Mouse (Mus musculus): ENCODE results near the gene Treml2.

Gene Treml2

GRCm38 (mm10) chr17:48299203-48299602, at the start of gene Treml2:
Gene Treml2, plus strand, starts transcription at chr17:48299498.
- DNase-seq = no peak

GRCm38 (mm10) chr17:48249501-48249900, 49.8 kb upstream of the Treml2 start:
- DNase-seq = no peak

- no peak for DNase-seq
Observed at GRCm38 (mm10) chr17:48250631-48251030, 48.7 kb upstream of the Treml2 start.

GRCm38 (mm10) chr17:48256575-48256974, 42.7 kb upstream of the Treml2 start:
- no peak for DNase-seq

- DNase-seq = no peak
Observed at GRCm38 (mm10) chr17:48261868-48262267, 37.4 kb upstream of the Treml2 start.

- DNase-seq = no peak
Observed at GRCm38 (mm10) chr17:48263741-48264362, 35.4 kb upstream of the Treml2 start, which contains the start of gene Treml4. Gene Treml4, plus strand, starts transcription at chr17:48264295.

- no peak for DNase-seq
Observed at GRCm38 (mm10) chr17:48264662-48265061, 34.6 kb upstream of the Treml2 start.

- DNase-seq = no peak
Observed at GRCm38 (mm10) chr17:48266138-48266537, 33.2 kb upstream of the Treml2 start.

GRCm38 (mm10) chr17:48266610-48267304, 32.5 kb upstream of the Treml2 start:
- no peak for DNase-seq

GRCm38 (mm10) chr17:48267591-48267990, 31.7 kb upstream of the Treml2 start:
- no peak for DNase-seq

- no peak for DNase-seq
Observed at GRCm38 (mm10) chr17:48268276-48268675, 31.0 kb upstream of the Treml2 start.

- no peak for DNase-seq
Observed at GRCm38 (mm10) chr17:48269833-48270232, 29.5 kb upstream of the Treml2 start.

- DNase-seq = no peak
Observed at GRCm38 (mm10) chr17:48272158-48272557, 27.1 kb upstream of the Treml2 start.

GRCm38 (mm10) chr17:48272598-48272997, 26.7 kb upstream of the Treml2 start:
- DNase-seq = no peak

GRCm38 (mm10) chr17:48274098-48274497, 25.2 kb upstream of the Treml2 start:
- DNase-seq = no peak

- peak; percentile 85 for DNase-seq
Observed at GRCm38 (mm10) chr17:48274885-48275284, 24.4 kb upstream of the Treml2 start.

- DNase-seq = no peak
Observed at GRCm38 (mm10) chr17:48275736-48276135, 23.6 kb upstream of the Treml2 start.

GRCm38 (mm10) chr17:48278381-48278780, 20.9 kb upstream of the Treml2 start:
- DNase-seq = no peak

GRCm38 (mm10) chr17:48279002-48279401, 20.3 kb upstream of the Treml2 start:
- DNase-seq = no peak

- no peak for DNase-seq
Observed at GRCm38 (mm10) chr17:48280943-48281738, 18.2 kb upstream of the Treml2 start.

GRCm38 (mm10) chr17:48281739-48282085, 17.6 kb upstream of the Treml2 start:
- no peak for DNase-seq

GRCm38 (mm10) chr17:48286765-48287164, 12.5 kb upstream of the Treml2 start:
- no peak for DNase-seq

- DNase-seq = no peak
Observed at GRCm38 (mm10) chr17:48287276-48287675, 12.0 kb upstream of the Treml2 start.

Measured in lung, postnatal 14 days (tissue).